Mouse (Mus musculus): ENCODE data around the gene Rnaseh2a.

DNA sequence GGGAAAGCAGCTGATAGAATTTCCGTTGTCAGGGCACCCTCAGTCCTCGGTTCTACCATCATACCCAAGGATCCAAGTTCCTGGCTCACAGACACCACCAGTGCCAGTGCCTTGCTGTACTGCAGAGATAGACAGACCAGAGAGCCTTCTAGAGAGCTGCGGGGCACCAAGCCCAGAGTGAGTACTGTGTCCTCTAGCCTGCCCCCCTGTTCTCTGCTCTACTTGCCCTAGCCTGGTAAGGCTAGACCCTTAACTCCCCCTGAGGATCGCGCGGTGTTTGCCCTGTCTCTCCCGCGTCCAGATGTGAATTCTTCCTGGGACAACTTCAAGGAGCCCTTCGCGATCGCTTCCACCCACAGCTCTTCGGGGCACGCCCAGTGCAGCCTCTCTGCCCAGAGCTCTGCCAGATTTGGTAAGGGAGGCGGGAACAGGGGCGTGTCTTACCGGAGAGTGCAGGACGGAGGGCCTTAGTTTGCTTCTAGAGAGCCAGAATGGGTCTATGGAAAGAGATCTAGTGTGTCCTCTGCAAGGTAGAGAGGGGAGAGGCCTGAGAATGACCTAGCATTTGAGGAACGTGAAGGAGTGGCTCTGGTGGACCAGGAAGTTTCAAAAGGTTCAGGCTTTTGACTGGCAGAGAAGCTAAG lies 16.8 kb downstream of the Rnaseh2a start:
- no peak for TF ChIP-seq CTCF (IDR thresholded peaks at IDR 0.05; ENCODE audit: control insufficient read depth, insufficient read depth, insufficient replicate concordance, low read depth, low read length)
- no peak for TF ChIP-seq POLR2A (IDR thresholded peaks at IDR 0.05; ENCODE audit: control insufficient read depth, low read depth, low read length)
